Mouse (Mus musculus) embryonic fibroblast, embryonic 13.5 days (primary cell): ENCODE results near the gene 1190005I06Rik.

Experiments
- CTCF ChIP-seq: IDR thresholded peaks from 2 replicates; pipeline ENCODE4 v1.5.1; 2011; ENCODE audit warnings: mild to moderate bottlenecking, control low read depth, low read length, moderate library complexity, borderline replicate concordance; ENCODE audit not compliant: insufficient read depth
- POLR2A ChIP-seq: IDR thresholded peaks from 2 replicates; pipeline ENCODE4 v1.6.1; 2011; ENCODE audit warnings: low read depth, mild to moderate bottlenecking, control low read depth, low read length, moderate library complexity

GRCm38 (mm10) chr8:120610824-120611223 lies 36.6 kb downstream of the 1190005I06Rik start:
- TF ChIP-seq CTCF (no peak), POLR2A (no peak)
